Mouse (Mus musculus) hindbrain, embryonic 12.5 days (tissue): ENCODE data around the gene Syde1. TPM values are rescaled to one million over a fixed set of nuclear protein-coding genes. Genes with fewer than 3 reads are reported as not detected.
A peak's percentile ranks its signal among the peaks of the same experiment; 100 is the strongest.

ENCODE experiments used
- ATAC-seq: fragments of 200-750 bp; cut with Nextera tagmentation; 2 replicates; pipeline ENCODE4 v1.8.0; 2017; ENCODE audit warnings: moderate TSS enrichment; ENCODE audit not compliant: low FRiP score
- H3K27ac ChIP-seq: fragments of 300-500 bp; sonication (generic); 2 replicates; pipeline ENCODE4 v1.5.1; 2016; ENCODE audit warnings: mild to moderate bottlenecking
- H3K27me3 ChIP-seq: fragments of 300-500 bp; sonication (generic); 2 replicates; pipeline ENCODE4 v1.6.1; 2016; ENCODE audit warnings: mild to moderate bottlenecking
- H3K36me3 ChIP-seq: fragments of 300-500 bp; sonication (generic); 2 replicates; pipeline ENCODE4 v1.6.1; 2016; ENCODE audit warnings: mild to moderate bottlenecking
- H3K4me1 ChIP-seq: fragments of 300-500 bp; sonication (generic); 2 replicates; pipeline ENCODE4 v1.6.1; 2016
- H3K4me2 ChIP-seq: fragments of 300-500 bp; sonication (generic); replicated peaks from 2 replicates; pipeline ENCODE4 v1.6.1; 2016; ENCODE audit warnings: mild to moderate bottlenecking
- H3K4me3 ChIP-seq: fragments of 300-500 bp; sonication (generic); 2 replicates; pipeline ENCODE4 v1.5.1; 2016; ENCODE audit warnings: mild to moderate bottlenecking
- H3K9ac ChIP-seq: fragments of 300-500 bp; sonication (generic); 2 replicates; pipeline ENCODE4 v1.6.1; 2016; ENCODE audit warnings: mild to moderate bottlenecking, moderate library complexity
- H3K9me3 ChIP-seq: fragments of 300-500 bp; sonication (generic); replicated peaks from 2 replicates; pipeline ENCODE4 v1.6.1; 2016; ENCODE audit warnings: mild to moderate bottlenecking
- WGBS: fragments of 180-500 bp; shearing (Covaris S2); methylation state at CpG from one replicate; pipeline ENCODE4 v1.1.7; 2016; 5-methylcytosine and 5-hydroxymethylcytosine counted together
- polyA plus RNA-seq: library from polyadenylated mRNA; unstranded; fragments of >200 nt; fragmentation: Nextera tagmentation; extraction: Ambion mirVana; gene quantifications from 2 replicates; pipeline ENCODE4 v1.2.1, GENCODE M21; 2016

The Syde1 gene
- polyA plus RNA-seq, 1 experiment from 2014 or later, result 9.2 TPM

DNA sequence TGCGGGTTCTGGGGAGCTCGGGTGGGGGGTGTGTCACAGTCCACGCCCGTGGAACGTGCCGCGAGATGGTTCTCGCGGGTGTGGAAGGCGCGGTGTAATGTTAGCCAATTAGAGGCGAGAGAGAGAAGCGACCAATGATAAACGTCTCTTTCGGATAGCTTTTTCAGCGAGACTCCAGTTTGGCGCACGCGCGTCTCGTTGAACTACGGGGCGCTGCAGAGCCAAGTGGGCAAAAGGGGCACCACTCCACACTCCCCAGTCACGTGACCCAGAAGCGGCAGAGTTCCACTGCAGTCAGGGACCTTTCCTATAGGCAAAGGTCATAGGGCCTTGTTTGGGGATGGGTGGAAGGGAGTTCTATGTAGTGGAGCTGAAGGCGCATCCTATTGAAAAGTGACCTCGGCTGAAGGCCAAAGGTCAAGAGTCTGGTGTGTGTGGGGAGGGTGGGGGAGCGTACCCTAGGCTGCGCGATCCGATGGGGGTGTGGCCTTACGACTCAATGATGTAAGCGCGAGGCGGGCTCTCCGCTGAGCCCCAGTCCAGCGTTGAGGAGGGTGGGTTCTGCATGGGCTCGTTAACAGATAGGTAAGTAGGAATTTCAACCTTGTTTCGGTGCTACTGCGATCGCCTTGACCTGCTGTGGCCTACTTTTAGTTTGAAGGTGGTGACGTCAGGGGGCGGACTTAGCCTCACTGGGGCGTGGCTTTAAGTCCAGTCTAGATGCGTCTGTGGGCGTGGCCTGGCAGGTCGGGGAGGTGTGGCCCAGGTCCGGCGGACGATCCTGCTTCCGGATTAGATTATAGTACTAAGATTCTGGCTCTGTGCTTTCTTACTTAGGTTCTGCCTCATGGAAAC lies 17.3 kb downstream of the Syde1 start, which contains the start of gene Ilvbl:
Gene Ilvbl (plus strand): TSS at position 97 of the 855 bp plus-strand sequence.
- Histone ChIP-seq H3K9ac (peak within 1 kb of the TSS; percentile 73), H3K9me3 (no peaks in the 10 kb centered on the region), H3K4me1 (peaks cover 15% of the 10 kb centered on the region), H3K27me3 (no peaks in the 10 kb centered on the region), H3K4me3 (peak within 1 kb of the TSS; percentile 56), H3K27ac (peak within 1 kb of the TSS; percentile 79), H3K36me3 (peaks cover 18% of the 10 kb centered on the region), H3K4me2 (peak within 1 kb of the TSS; percentile 73)
- WGBS, result under 1% methylated on average over 51 of the region's 51 CpGs
- peak; percentile 93 for ATAC-seq

- Histone ChIP-seq H3K4me1 (peaks cover 15% of the 10 kb centered on the region), H3K4me2 (no peak overlapping the region), H3K27ac (no peak overlapping the region), H3K36me3 (peaks cover 7% of the 10 kb centered on the region; the same call in 1 of the 2 replicates), H3K9ac (no peak overlapping the region), H3K4me3 (no peak overlapping the region), H3K27me3 (no peaks in the 10 kb centered on the region), H3K9me3 (no peaks in the 10 kb centered on the region)
- WGBS, result 82% methylated on average over 3 of the region's 3 CpGs
- no peak for ATAC-seq
Measured at GRCm38 (mm10) chr10:78573226-78573625, 18.5 kb downstream of the Syde1 start.

DNA sequence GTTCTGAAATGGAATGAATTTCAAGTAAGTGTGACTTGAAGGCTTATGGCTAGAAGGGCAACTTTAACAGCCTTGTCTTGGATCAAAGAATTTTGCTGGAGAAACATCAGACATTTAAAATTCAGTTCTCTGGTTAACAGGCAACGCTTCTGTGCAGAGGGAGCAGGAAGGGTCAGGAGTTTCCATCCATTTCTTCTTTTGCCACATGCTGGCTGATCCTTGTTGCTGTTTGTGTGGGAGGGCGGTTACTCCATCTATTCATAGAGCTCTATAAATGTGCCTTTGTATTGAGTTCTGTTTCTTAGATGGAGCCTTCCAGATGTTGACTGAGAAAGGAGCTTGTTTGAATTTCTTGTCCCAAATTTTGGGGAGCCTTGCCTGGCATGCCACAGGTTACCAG lies 20.9 kb downstream of the Syde1 start:
- Histone ChIP-seq H3K4me3 (no peak overlapping the region), H3K36me3 (no peaks in the 10 kb centered on the region), H3K27me3 (no peaks in the 10 kb centered on the region), H3K9me3 (no peaks in the 10 kb centered on the region), H3K4me2 (no peak overlapping the region), H3K4me1 (peaks cover 14% of the 10 kb centered on the region), H3K9ac (no peak overlapping the region), H3K27ac (no peak overlapping the region)
- WGBS, result 60% methylated on average over 2 of the region's 2 CpGs
- no peak for ATAC-seq

- Histone ChIP-seq H3K27ac (no peak overlapping the region), H3K27me3 (no peaks in the 10 kb centered on the region), H3K4me2 (no peak overlapping the region), H3K9ac (no peak overlapping the region), H3K9me3 (no peaks in the 10 kb centered on the region), H3K4me3 (no peak overlapping the region), H3K4me1 (peaks cover 9% of the 10 kb centered on the region), H3K36me3 (no peaks in the 10 kb centered on the region)
- ATAC-seq, result no peak
- 74% methylated on average over 6 of the region's 6 CpGs for WGBS
Measured at GRCm38 (mm10) chr10:78570416-78570815, 21.3 kb downstream of the Syde1 start.

DNA sequence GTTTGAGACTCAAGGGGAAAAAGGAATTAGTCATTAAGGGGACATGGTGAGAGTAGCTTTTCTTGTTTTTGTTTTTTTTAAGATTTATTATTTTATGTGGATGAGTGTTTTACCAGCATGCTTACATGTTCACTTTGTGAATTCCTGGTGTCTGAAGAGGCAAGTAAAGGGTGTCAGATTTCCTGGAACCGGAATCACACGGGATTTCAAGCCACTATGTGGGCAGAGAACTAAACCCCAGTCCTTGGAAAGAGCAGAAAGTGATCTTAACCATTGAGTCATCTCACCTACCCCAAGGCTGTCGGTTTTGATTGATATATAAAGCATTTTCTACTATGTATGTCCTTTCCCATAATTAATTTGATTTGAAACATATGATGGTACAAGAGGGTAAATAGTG lies 22.1 kb downstream of the Syde1 start:
- H3K36me3 ChIP-seq, result no peaks in the 10 kb centered on the region
- H3K27ac ChIP-seq, result no peak overlapping the region
- no peak for ATAC-seq
- H3K27me3 ChIP-seq, result no peaks in the 10 kb centered on the region
- H3K9ac ChIP-seq, result no peak overlapping the region
- H3K4me3 ChIP-seq, result no peak overlapping the region
- no peak overlapping the region for H3K4me2 ChIP-seq
- WGBS, result 63% methylated on average over 3 of the region's 3 CpGs
- 0 out of 2 replicates have a peak, but pooled peaks cover 5% of the 10 kb centered on the region for H3K4me1 ChIP-seq
- no peaks in the 10 kb centered on the region for H3K9me3 ChIP-seq

- ATAC-seq, result no peak
- Histone ChIP-seq H3K36me3 (no peaks in the 10 kb centered on the region), H3K4me3 (no peak overlapping the region), H3K27ac (no peak overlapping the region), H3K9me3 (no peaks in the 10 kb centered on the region), H3K9ac (no peak overlapping the region), H3K27me3 (no peaks in the 10 kb centered on the region), H3K4me1 (0 out of 2 replicates have a peak, but pooled peaks cover 5% of the 10 kb centered on the region), H3K4me2 (no peak overlapping the region)
- 84% methylated on average over 3 of the region's 3 CpGs for WGBS
Measured at GRCm38 (mm10) chr10:78569191-78569590, 22.6 kb downstream of the Syde1 start.

DNA sequence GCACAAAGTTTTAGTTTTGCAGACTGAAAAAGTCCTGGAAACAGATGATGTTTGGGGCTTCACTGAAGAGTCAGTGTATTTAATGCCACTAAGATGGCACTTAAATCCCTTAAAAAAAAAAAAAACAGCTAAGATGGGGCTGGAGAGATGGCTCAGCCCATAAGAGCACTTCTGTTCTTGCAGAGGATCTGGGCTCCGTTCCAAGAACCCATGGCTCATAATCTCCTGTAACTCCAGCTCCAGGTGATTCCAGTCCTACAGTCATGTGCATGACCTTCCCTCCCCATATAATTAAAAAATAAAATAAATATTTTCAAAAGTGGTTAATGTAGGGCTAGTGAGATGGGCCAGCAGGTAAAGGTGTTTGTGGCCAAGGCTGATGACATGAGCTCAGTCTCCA lies 26.7 kb downstream of the Syde1 start:
- Histone ChIP-seq H3K9me3 (no peaks in the 10 kb centered on the region), H3K9ac (no peak overlapping the region), H3K36me3 (no peaks in the 10 kb centered on the region), H3K4me1 (no peaks in the 10 kb centered on the region), H3K4me3 (no peak overlapping the region), H3K4me2 (no peak overlapping the region), H3K27ac (no peak overlapping the region), H3K27me3 (no peaks in the 10 kb centered on the region)
- 95% methylated on average over 1 of the region's 1 CpGs for WGBS
- ATAC-seq, result no peak

- Histone ChIP-seq H3K27me3 (no peaks in the 10 kb centered on the region), H3K4me1 (no peaks in the 10 kb centered on the region), H3K9ac (no peak overlapping the region), H3K36me3 (no peaks in the 10 kb centered on the region), H3K27ac (no peak overlapping the region), H3K4me3 (no peak overlapping the region), H3K4me2 (no peak overlapping the region), H3K9me3 (no peaks in the 10 kb centered on the region)
- no peak for ATAC-seq
- 58% methylated on average over 2 of the region's 2 CpGs for WGBS
Measured at GRCm38 (mm10) chr10:78540943-78541342, 50.8 kb downstream of the Syde1 start.

Other genes with a start within 250 kb of the Syde1 start
- 59.2 and 59.7 TPM in 2 replicates for gene Agpat3, start 239.5 kb downstream of the Syde1 start, polyA plus RNA-seq
- gene Rrp1, start 178.9 kb downstream of the Syde1 start, polyA plus RNA-seq, result 339 and 343 TPM in 2 replicates
- gene Cstb, start 166.3 kb downstream of the Syde1 start, polyA plus RNA-seq, result 127 and 138 TPM in 2 replicates
- 12.2 and 13.0 TPM in 2 replicates for gene Pdxk, start 127.0 kb downstream of the Syde1 start, polyA plus RNA-seq
- gene Olfr1358, start 74.5 kb downstream of the Syde1 start, polyA plus RNA-seq, result not detected in 2 replicates
- 45.0 and 51.6 TPM in 2 replicates for gene Ilvbl, start 17.6 kb downstream of the Syde1 start, polyA plus RNA-seq
- not detected in 2 replicates for gene Olfr1357, start 26.1 kb upstream of the Syde1 start, polyA plus RNA-seq
- gene Casp14, start 126.3 kb upstream of the Syde1 start, polyA plus RNA-seq, result 0.13 TPM in 1 of 2 replicates, not detected in the other
- gene Ccdc105, start 161.1 kb upstream of the Syde1 start, polyA plus RNA-seq, result 0.17 and 0.31 TPM in 2 replicates
- gene Slc1a6, start 188.5 kb upstream of the Syde1 start, polyA plus RNA-seq, result 2.0 and 2.2 TPM in 2 replicates